Mouse (Mus musculus) intestine, embryonic 14.5 days (tissue): ENCODE data around the gene Oprm1. TPM values are rescaled to one million over a fixed set of nuclear protein-coding genes. Genes with fewer than 3 reads are reported as not detected.
A peak's percentile ranks its signal among the peaks of the same experiment; 100 is the strongest.

Experiments used
- ATAC-seq: fragments of 200-750 bp; cut with Nextera tagmentation; replicated peaks from 2 replicates; pipeline ENCODE4 v1.8.0; 2017; ENCODE audit warnings: low read depth, moderate number of reproducible peaks, moderate TSS enrichment, moderate library complexity; ENCODE audit not compliant: low FRiP score, low TSS enrichment
- DNase-seq: peaks from one replicate; pipeline ENCODE4 v3.0.0-alpha.2; 2018; ENCODE audit warnings: low spot score
- H3K27ac ChIP-seq: fragments of 300-500 bp; sonication (generic); 2 replicates; pipeline ENCODE4 v1.5.1; 2014; ENCODE audit warnings: low read depth, mild to moderate bottlenecking, control low read depth
- H3K27me3 ChIP-seq: fragments of 300-500 bp; sonication (generic); replicated peaks from 2 replicates; pipeline ENCODE4 v1.6.1; 2014; ENCODE audit warnings: low read length, control low read depth; ENCODE audit not compliant: control insufficient read depth, insufficient read depth
- H3K36me3 ChIP-seq: fragments of 300-500 bp; sonication (generic); 2 replicates; pipeline ENCODE4 v1.6.1; 2014; ENCODE audit warnings: low read length, control low read depth; ENCODE audit not compliant: control insufficient read depth, insufficient read depth
- H3K4me1 ChIP-seq: fragments of 300-500 bp; sonication (generic); replicated peaks from 2 replicates; pipeline ENCODE4 v1.6.1; 2014; ENCODE audit warnings: low read length, control low read depth, mixed read lengths; ENCODE audit not compliant: control insufficient read depth, insufficient read depth
- H3K4me2 ChIP-seq: fragments of 300-500 bp; sonication (generic); 2 replicates; pipeline ENCODE4 v1.6.1; 2014; ENCODE audit warnings: low read length
- H3K4me3 ChIP-seq: fragments of 300-500 bp; sonication (generic); 2 replicates; pipeline ENCODE4 v1.5.1; 2014; ENCODE audit warnings: low read depth, low read length, control low read depth, mixed read lengths
- H3K9ac ChIP-seq: fragments of 300-500 bp; sonication (generic); 2 replicates; pipeline ENCODE4 v1.6.1; 2014; ENCODE audit warnings: mild to moderate bottlenecking, low read length
- H3K9me3 ChIP-seq: fragments of 300-500 bp; sonication (generic); 2 replicates; pipeline ENCODE4 v1.6.1; 2016; ENCODE audit warnings: low read length, control low read depth; ENCODE audit not compliant: control insufficient read depth
- WGBS: fragments of 180-500 bp; shearing (Covaris S2); extraction: QIAGEN DNeasy Blood & Tissue Kit; methylation state at CpG from one replicate; pipeline ENCODE4 v1.1.7; 2014; 5-methylcytosine and 5-hydroxymethylcytosine counted together
- polyA plus RNA-seq: library from polyadenylated mRNA; unstranded; fragments of >200 nt; fragmentation: Nextera tagmentation; extraction: Ambion mirVana; gene quantifications from 2 replicates; pipeline ENCODE4 v1.2.1, GENCODE M21; 2014

The Oprm1 gene
- polyA plus RNA-seq, 1 experiment from 2014 or later, result 0.51 TPM

DNA sequence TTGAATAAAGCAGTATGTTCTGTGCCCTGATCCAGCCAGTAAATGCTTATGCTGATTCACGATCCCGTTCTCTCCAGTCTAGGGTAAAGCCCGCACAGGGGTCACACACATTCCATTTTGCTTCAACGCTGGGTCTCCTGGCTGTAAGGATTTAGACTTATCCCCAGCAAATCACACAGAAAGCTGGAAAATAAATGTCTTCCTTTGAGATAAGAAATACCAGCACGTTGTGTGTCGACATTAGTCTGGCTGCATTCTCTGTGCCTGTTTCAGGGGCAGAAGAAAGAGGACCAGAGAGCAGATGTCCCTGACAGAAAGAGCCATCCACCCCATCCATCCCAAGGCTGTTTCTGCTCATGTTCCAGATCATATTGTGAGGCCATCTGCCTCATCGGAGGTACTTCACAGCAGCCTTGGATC lies 319.1 kb downstream of the Oprm1 start:
- Histone ChIP-seq H3K9me3 (no peaks in the 10 kb centered on the region), H3K9ac (no peak overlapping the region), H3K4me3 (no peak overlapping the region), H3K27me3 (no peaks in the 10 kb centered on the region), H3K36me3 (no peaks in the 10 kb centered on the region), H3K27ac (0 out of 2 replicates have a peak overlapping the region, but pooled peaks have one; percentile 34), H3K4me1 (peaks cover 3% of the 10 kb centered on the region; the same call in 1 of the 2 replicates), H3K4me2 (no peak overlapping the region)
- ATAC-seq, result no peak
- DNase-seq, result no peak
- WGBS, result 34% methylated on average over 7 of the region's 7 CpGs

DNA sequence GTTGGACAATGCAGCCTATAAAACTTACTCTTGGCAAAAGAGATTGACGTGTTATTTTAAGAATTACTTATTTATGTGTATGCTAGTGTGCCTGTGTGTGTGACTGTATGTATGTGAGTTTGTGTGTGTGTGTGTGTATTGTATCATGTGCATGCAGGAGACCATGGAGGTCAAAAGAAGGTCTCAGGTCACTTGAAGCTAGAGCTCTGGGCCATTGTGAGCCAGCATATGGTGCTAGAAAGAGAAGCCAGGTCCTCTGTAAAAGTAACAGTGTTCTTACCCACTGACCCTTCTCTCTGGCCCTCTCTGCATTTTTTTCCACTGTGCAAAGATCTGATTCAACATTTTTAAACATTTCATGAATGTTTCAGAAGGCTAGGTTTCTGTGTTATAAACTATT lies 319.7 kb downstream of the Oprm1 start:
- no peaks in the 10 kb centered on the region for H3K27me3 ChIP-seq
- H3K4me2 ChIP-seq, result no peak overlapping the region
- H3K4me1 ChIP-seq, result peaks cover 3% of the 10 kb centered on the region; the same call in 1 of the 2 replicates
- H3K27ac ChIP-seq, result peak overlapping the region; percentile 12; the same call in 1 of the 2 replicates
- no peaks in the 10 kb centered on the region for H3K36me3 ChIP-seq
- H3K4me3 ChIP-seq, result no peak overlapping the region
- ATAC-seq (no peak), DNase-seq (no peak)
- H3K9me3 ChIP-seq, result no peaks in the 10 kb centered on the region
- WGBS, result 74% methylated on average over 1 of the region's 1 CpGs
- no peak overlapping the region for H3K9ac ChIP-seq

Other genes with a start within 250 kb of the Oprm1 start
- gene Gm10945, start 3.3 kb downstream of the Oprm1 start, polyA plus RNA-seq, result not detected in 2 replicates